Mouse (Mus musculus): ENCODE measurements at regions not wholly inside any gene's neighbourhood (a gene's known extent, or its start where the extent isn't known, plus 50 kb on each side); places are given as distances from the start of the nearest gene placed in this dataset.
"Not testable (repeated sequence)": the region's sequence is repeated elsewhere in the genome, so short reads cannot be mapped to it uniquely, and the experiment has no call there.

GRCm38 (mm10) chr2:100252006-100252405 lies 1372.5 kb upstream of the Rag2 start:
- intact Hi-C loops (cut with DNase I): no loop called here
- DNase-seq: no peak

GRCm38 (mm10) chr2:100259136-100259853 lies 1365.2 kb upstream of the Rag2 start:
- intact Hi-C loops (cut with DNase I): no loop called here
- no peak for DNase-seq

GRCm38 (mm10) chr2:100306516-100306915 lies 1318.0 kb upstream of the Rag2 start:
- no peak for DNase-seq
- intact Hi-C loops (cut with DNase I): no loop called here

- intact Hi-C loops (cut with DNase I): no loop called here
- DNase-seq: no peak
Observed at GRCm38 (mm10) chr2:100312750-100313275, 1311.7 kb upstream of the Rag2 start.

DNA sequence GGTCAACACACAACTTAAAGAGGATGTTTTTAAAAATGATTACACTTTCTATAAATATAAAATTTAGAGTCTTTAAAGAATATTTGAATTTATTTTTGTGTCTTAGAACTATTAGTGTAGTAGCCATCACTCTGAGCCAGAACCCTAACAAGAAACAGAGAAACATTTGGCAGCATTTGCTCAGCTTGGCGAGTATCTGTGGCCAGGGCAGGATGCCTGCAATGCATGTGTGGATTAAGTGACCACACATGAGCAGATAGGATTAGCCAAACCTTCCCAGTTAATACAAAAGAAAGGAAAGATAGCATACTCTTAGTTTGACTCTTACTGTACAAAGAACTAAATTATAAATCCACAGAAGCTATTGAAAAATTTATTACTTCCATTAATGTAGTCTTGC lies 1304.1 kb upstream of the Rag2 start:
- intact Hi-C loops (cut with DNase I): no loop called here
- peak in 1 of 2 experiments; percentile 1 for DNase-seq

DNA sequence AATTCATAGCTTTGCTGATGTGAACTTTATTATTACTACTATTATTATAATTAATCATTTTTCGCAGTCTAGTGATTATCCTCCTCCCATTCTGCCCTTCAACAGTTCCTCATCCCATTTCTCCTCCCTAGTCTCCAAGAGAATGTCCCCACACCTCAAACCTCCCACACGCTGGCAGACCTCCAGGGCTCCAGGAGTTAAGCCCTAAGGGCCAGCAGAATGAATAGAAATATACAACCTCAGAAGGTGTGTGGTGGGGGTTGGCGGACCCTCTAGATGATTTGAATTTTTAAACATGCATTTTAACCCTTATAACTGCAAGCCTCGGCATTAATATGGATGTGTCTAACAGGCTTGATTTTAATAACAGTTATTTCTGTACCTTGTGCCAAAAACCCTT lies 1283.8 kb upstream of the Rag2 start:
- no peak for DNase-seq
- intact Hi-C loops (cut with DNase I): no loop called here

- intact Hi-C loops (cut with DNase I): no loop called here
Observed at GRCm38 (mm10) chr2:100344921-100345425, 1279.5 kb upstream of the Rag2 start.

DNA sequence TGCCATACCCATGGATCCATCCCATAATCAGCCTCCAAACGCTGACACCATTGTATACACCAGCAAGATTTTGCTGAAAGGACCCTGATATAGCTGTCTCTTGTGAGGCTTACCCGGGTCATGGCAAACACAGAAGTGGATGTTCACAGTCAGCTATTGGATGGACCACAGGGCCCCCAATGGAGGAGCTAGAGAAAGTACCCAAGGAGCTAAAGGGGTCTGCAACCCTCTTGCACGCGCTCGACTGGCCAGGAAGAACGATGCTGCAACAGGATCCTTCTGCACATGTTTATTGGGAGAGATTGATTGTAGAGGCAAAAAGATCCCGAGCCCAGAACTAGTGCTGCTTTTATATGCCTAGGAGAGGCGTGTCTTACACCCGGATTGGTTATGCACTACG lies 1258.9 kb upstream of the Rag2 start:
- intact Hi-C loops (cut with DNase I): not testable (repeated sequence)

More at GRCm38 (mm10) chr2:100344921-100345425, 1279.5 kb upstream of the Rag2 start:
- DNase-seq: no peak

GRCm38 (mm10) chr2:100399776-100400175 lies 1224.7 kb upstream of the Rag2 start:
- no peak for DNase-seq
- intact Hi-C loops (cut with DNase I): no loop called here

More for the DNA sequence above, 1258.9 kb upstream of the Rag2 start:
- DNase-seq: not testable (repeated sequence)

GRCm38 (mm10) chr2:100426661-100427060 lies 1197.9 kb upstream of the Rag2 start:
- DNase-seq: no peak
- intact Hi-C loops (cut with DNase I): no loop called here

GRCm38 (mm10) chr2:100434991-100435390 lies 1189.5 kb upstream of the Rag2 start:
- DNase-seq: no peak
- intact Hi-C loops (cut with DNase I): no loop called here

- intact Hi-C loops (cut with DNase I): no loop called here
- DNase-seq: no peak
Observed at GRCm38 (mm10) chr2:100445868-100446267, 1178.7 kb upstream of the Rag2 start.

DNA sequence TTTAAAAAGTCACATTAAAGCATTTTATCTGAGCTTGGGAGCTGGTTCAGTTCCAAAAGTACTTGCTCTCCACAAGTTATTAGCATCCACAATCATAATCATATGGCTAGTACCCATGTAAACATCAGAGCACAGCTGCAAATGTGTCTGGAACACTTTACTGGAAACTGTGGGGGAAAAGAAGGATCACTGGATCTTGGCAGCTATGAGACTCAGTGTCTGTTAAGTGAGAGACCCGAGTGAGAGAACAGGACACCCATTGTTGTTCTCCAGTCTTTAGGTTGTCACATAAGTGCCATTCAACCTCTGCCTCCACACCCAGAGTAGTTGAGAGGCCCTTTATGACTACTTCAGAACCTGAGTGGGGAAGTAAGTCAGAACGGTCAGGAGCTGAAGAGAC lies 1178.2 kb upstream of the Rag2 start:
- no peak for DNase-seq
- intact Hi-C loops (cut with DNase I): no loop called here

DNA sequence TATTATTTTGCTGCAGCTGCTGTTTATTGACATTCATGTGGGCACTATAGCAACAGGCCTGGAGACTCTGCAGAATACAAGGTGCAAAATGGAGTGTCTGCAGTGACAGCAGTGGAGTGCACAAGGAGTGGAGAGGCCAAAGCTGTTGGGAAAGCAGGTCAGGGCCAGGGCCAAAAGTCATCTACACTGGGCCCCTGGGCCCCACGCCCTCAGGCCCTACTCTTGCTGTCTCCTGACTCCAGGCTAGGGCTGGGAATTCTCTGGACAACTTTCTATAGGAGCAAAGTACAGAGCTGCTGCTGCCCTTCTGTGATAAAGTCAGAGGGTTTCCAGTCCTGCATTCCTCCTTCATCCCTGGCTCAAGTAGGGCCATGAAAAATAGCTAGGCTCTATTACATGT lies 1164.9 kb upstream of the Rag2 start:
- intact Hi-C loops (cut with DNase I); DNase-seq: not testable (repeated sequence)

DNA sequence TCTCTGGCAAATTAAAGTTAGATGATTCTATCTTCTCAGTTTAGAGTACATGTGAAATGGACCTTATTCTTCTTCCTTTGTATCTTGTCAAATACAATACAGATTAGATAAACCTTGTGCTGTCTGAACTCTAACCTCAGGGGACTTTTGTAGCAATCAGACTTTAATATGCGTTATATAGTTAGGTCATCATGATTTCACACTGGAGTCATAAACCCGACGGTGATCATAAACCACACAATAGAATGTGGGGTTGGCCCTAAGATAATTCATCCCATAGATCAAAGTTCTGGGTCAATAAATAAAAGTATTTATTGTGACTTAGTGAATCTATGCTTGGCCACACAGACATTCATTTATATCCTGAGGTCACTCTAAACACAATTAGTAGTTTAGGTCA lies 1138.3 kb upstream of the Rag2 start:
- DNase-seq; intact Hi-C loops (cut with DNase I): not testable (repeated sequence)

DNA sequence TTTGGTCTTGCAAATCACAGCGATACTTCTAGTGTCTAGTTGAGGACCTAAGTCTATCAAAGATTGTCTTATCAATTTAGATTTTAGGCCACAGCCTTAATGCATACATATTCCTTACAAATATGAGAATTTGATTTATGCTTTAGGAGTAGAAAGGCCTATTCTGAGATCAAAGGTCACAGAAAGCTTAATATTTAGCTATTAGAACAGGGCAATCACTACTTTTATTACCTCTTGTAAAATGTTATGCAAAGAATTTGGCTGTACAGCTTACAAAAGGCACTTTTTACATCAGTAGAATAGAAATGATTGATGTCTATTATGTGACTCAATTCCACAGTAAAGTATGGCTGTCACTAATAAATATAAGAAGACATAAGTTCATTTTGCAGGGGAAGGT lies 1119.4 kb upstream of the Rag2 start:
- intact Hi-C loops (cut with DNase I); DNase-seq: not testable (repeated sequence)

All from heart, postnatal 10 days (tissue).